Mouse (Mus musculus) neural tube, embryonic 13.5 days (tissue): ENCODE data around the gene 0610010F05Rik. TPM values are rescaled to one million over a fixed set of nuclear protein-coding genes. Genes with fewer than 3 reads are reported as not detected.

ENCODE experiments used
- ATAC-seq: fragments of 200-750 bp; cut with Nextera tagmentation; 2 replicates; pipeline ENCODE4 v1.8.0; 2017; ENCODE audit warnings: low read depth, mild to moderate bottlenecking, moderate TSS enrichment, moderate library complexity
- H3K27ac ChIP-seq: fragments of 300-500 bp; sonication (generic); replicated peaks from 2 replicates; pipeline ENCODE4 v1.5.1; 2015; ENCODE audit warnings: moderate library complexity, mild to moderate bottlenecking, inconsistent platforms
- H3K27me3 ChIP-seq: fragments of 300-500 bp; sonication (generic); 2 replicates; pipeline ENCODE4 v1.6.1; 2015; ENCODE audit warnings: mild to moderate bottlenecking, inconsistent platforms
- H3K36me3 ChIP-seq: fragments of 300-500 bp; sonication (generic); 2 replicates; pipeline ENCODE4 v1.6.1; 2015; ENCODE audit warnings: mild to moderate bottlenecking, inconsistent platforms
- H3K4me1 ChIP-seq: fragments of 300-500 bp; sonication (generic); replicated peaks from 2 replicates; pipeline ENCODE4 v1.6.1; 2015; ENCODE audit warnings: inconsistent platforms
- H3K4me2 ChIP-seq: fragments of 300-500 bp; sonication (generic); 2 replicates; pipeline ENCODE4 v1.6.1; 2015; ENCODE audit warnings: inconsistent platforms, mild to moderate bottlenecking, moderate library complexity
- H3K4me3 ChIP-seq: fragments of 300-500 bp; sonication (generic); 2 replicates; pipeline ENCODE4 v1.5.1; 2015; ENCODE audit warnings: mild to moderate bottlenecking, inconsistent platforms
- H3K9ac ChIP-seq: fragments of 300-500 bp; sonication (generic); 2 replicates; pipeline ENCODE4 v1.6.1; 2015; ENCODE audit warnings: moderate library complexity, mild to moderate bottlenecking, inconsistent platforms
- H3K9me3 ChIP-seq: fragments of 300-500 bp; sonication (generic); 2 replicates; pipeline ENCODE4 v1.6.1; 2016; ENCODE audit warnings: inconsistent platforms
- WGBS: fragments of 180-500 bp; shearing (Covaris S2); methylation state at CpG from one replicate; pipeline ENCODE4 v1.1.7; 2015; 5-methylcytosine and 5-hydroxymethylcytosine counted together
- polyA plus RNA-seq: library from polyadenylated mRNA; unstranded; fragments of >200 nt; fragmentation: Nextera tagmentation; extraction: Ambion mirVana; gene quantifications from 2 replicates; pipeline ENCODE4 v1.2.1, GENCODE M21; 2015

Gene 0610010F05Rik
- polyA plus RNA-seq, 1 experiment from 2014 or later: 128 TPM

DNA sequence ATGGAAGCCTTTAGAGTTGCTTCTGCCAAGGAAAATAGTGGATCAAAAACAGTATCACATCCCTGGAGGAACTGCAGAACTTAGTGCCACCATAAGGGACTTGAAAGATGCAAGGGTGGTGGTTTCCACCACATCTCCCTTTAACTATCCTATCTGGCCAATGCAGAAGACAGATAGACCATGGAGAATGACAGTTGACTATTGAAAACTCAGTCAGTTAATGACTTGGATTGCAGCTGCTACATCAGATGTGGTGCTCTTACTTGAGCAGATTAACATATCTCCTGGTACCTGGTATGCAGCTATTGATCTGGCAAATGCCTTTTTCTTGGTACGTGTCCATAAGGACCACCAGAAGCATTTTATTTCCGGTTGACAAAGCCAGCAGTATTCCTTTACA is 96.0 kb downstream of the 0610010F05Rik start:
- WGBS: 84% methylated on average over 2 of the region's 2 CpGs
- Histone ChIP-seq H3K27ac (no peak overlapping the region), H3K4me3 (no peak overlapping the region), H3K9ac (no peak overlapping the region), H3K9me3 (no peaks in the 10 kb centered on the region; the same call in 1 of the 2 replicates), H3K4me2 (no peak overlapping the region), H3K4me1 (no peaks in the 10 kb centered on the region), H3K27me3 (no peaks in the 10 kb centered on the region), H3K36me3 (no peaks in the 10 kb centered on the region)
- ATAC-seq: no peak

DNA sequence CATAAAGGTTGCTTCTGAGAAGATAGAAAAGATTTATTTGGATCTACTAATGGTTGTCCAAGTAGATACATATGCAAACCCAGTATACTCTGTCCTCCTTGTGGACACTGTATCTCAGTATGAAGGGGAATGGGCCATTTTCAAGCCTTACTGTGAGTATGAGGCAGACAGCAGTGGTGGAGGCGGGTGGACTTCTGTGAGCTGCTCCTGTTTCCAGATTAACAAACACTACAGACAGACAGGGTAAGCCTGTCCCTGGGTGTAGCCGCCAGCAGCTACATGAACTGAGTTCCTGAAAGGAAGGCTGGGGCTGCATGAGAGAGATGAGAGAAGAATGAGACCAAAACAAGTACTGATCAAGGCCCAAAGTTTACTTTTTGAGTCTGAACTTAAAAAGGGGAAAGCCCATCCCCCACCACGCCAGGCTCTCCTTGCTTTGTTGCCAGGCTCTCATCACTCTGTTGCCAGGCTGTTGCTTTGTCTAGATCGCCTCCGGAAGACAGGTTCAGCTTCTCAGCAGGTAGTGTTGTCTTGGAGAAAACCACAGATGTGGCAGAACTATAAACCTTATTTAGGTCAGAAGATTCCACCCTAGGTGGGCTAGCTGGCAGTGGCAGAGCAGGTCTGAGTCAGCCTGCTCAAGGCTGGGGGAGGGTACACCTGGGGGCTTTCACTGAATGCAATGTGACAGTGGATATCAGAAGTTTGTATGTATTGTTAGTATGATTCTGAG is 112.8 kb downstream of the 0610010F05Rik start, which contains the start of gene 1700093K21Rik:
1700093K21Rik (minus strand) TSS at position 683 of the 733 bp plus-strand sequence.
- no peak for ATAC-seq
- Histone ChIP-seq H3K9me3 (no peaks in the 10 kb centered on the region), H3K4me2 (no peak within 1 kb of the TSS), H3K36me3 (no peaks in the 10 kb centered on the region), H3K27me3 (no peaks in the 10 kb centered on the region), H3K27ac (no peak within 1 kb of the TSS), H3K4me3 (no peak within 1 kb of the TSS), H3K9ac (no peak within 1 kb of the TSS), H3K4me1 (no peaks in the 10 kb centered on the region)
- 35% methylated on average over 5 of the region's 5 CpGs for WGBS

- 75% methylated on average over 3 of the region's 3 CpGs for WGBS
- no peaks in the 10 kb centered on the region for H3K4me1 ChIP-seq
Measured at GRCm38 (mm10) chr11:23518981-23519380, 114.5 kb downstream of the 0610010F05Rik start.

GRCm38 (mm10) chr11:23515315-23515714 is 118.1 kb downstream of the 0610010F05Rik start:
- WGBS: 80% methylated on average over 2 of the region's 2 CpGs

More at GRCm38 (mm10) chr11:23518981-23519380, 114.5 kb downstream of the 0610010F05Rik start:
- no peak overlapping the region for H3K9ac ChIP-seq
- ATAC-seq: no peak
- no peak overlapping the region for H3K4me3 ChIP-seq
- H3K36me3 ChIP-seq: no peaks in the 10 kb centered on the region
- H3K27me3 ChIP-seq: no peaks in the 10 kb centered on the region
- H3K27ac ChIP-seq: no peak overlapping the region
- H3K9me3 ChIP-seq: no peaks in the 10 kb centered on the region
- no peak overlapping the region for H3K4me2 ChIP-seq

More at GRCm38 (mm10) chr11:23515315-23515714, 118.1 kb downstream of the 0610010F05Rik start:
- no peak overlapping the region for H3K9ac ChIP-seq
- H3K27ac ChIP-seq: no peak overlapping the region
- no peak overlapping the region for H3K4me3 ChIP-seq
- H3K36me3 ChIP-seq: no peaks in the 10 kb centered on the region
- H3K4me2 ChIP-seq: no peak overlapping the region
- no peaks in the 10 kb centered on the region for H3K27me3 ChIP-seq
- peaks cover 4% of the 10 kb centered on the region; the same call in 1 of the 2 replicates for H3K4me1 ChIP-seq
- H3K9me3 ChIP-seq: no peaks in the 10 kb centered on the region
- ATAC-seq: no peak

Other genes with a start within 250 kb of the 0610010F05Rik start
- gene Ahsa2, start 135.6 kb downstream of the 0610010F05Rik start, polyA plus RNA-seq: 120 and 123 TPM in 2 replicates
- 0.22 and 0.39 TPM in 2 replicates for gene 1700093K21Rik, start 112.5 kb downstream of the 0610010F05Rik start, polyA plus RNA-seq
- gene Pus10, start 32.0 kb upstream of the 0610010F05Rik start, polyA plus RNA-seq: 14.1 and 14.3 TPM in 2 replicates
- gene Pex13, start 32.3 kb upstream of the 0610010F05Rik start, polyA plus RNA-seq: 38.8 and 45.1 TPM in 2 replicates
- 0.47 and 0.56 TPM in 2 replicates for gene Rel, start 137.3 kb upstream of the 0610010F05Rik start, polyA plus RNA-seq